Mouse (Mus musculus) thymus, adult 2 months (tissue): ENCODE data around the gene Ovol1.

Experiments
- CTCF ChIP-seq: fragments of 200-500 bp; IDR thresholded peaks from 2 replicates; pipeline ENCODE4 v1.5.1; 2012; ENCODE audit warnings: mild to moderate bottlenecking, control low read depth, low read length, moderate library complexity, borderline replicate concordance; ENCODE audit not compliant: control insufficient read depth, poor library complexity, insufficient read depth; ENCODE audit errors: extremely low read depth
- POLR2A ChIP-seq: fragments of 200-500 bp; IDR thresholded peaks from 2 replicates; pipeline ENCODE4 v1.6.1; 2012; ENCODE audit warnings: mild to moderate bottlenecking, low read length, control low read depth, moderate library complexity; ENCODE audit not compliant: control insufficient read depth, poor library complexity, insufficient read depth; ENCODE audit errors: extremely low read depth

GRCm38 (mm10) chr19:5512091-5513004 lies 48.1 kb downstream of the Ovol1 start:
- TF ChIP-seq POLR2A (no peak), CTCF (no peak)
